Mouse (Mus musculus) embryonic facial prominence, embryonic 13.5 days (tissue): ENCODE measurements at regions not wholly inside any gene's neighbourhood (a gene's known extent, or its start where the extent isn't known, plus 50 kb on each side); places are given as distances from the start of the nearest gene placed in this dataset.

Source experiments
- ATAC-seq: fragments of 200-750 bp; cut with Nextera tagmentation; 2 replicates; pipeline ENCODE4 v1.8.0; 2017; ENCODE audit warnings: low read depth; ENCODE audit not compliant: insufficient number of reproducible peaks, insufficient read depth, low FRiP score, low TSS enrichment
- H3K27ac ChIP-seq: fragments of 300-500 bp; sonication (generic); 2 replicates; pipeline ENCODE4 v1.5.1; 2015; ENCODE audit warnings: moderate library complexity, mild to moderate bottlenecking, inconsistent platforms
- H3K27me3 ChIP-seq: fragments of 300-500 bp; sonication (generic); 2 replicates; pipeline ENCODE4 v1.6.1; 2015; ENCODE audit warnings: mild to moderate bottlenecking, inconsistent platforms
- H3K36me3 ChIP-seq: fragments of 300-500 bp; sonication (generic); 2 replicates; pipeline ENCODE4 v1.6.1; 2015; ENCODE audit warnings: mild to moderate bottlenecking, inconsistent platforms
- H3K4me1 ChIP-seq: fragments of 300-500 bp; sonication (generic); 2 replicates; pipeline ENCODE4 v1.6.1; 2015; ENCODE audit warnings: inconsistent platforms
- H3K4me2 ChIP-seq: fragments of 300-500 bp; sonication (generic); 2 replicates; pipeline ENCODE4 v1.6.1; 2015; ENCODE audit warnings: moderate library complexity, mild to moderate bottlenecking, inconsistent platforms
- H3K4me3 ChIP-seq: fragments of 300-500 bp; sonication (generic); 2 replicates; pipeline ENCODE4 v1.5.1; 2015; ENCODE audit warnings: mild to moderate bottlenecking, inconsistent platforms
- H3K9ac ChIP-seq: fragments of 300-500 bp; sonication (generic); 2 replicates; pipeline ENCODE4 v1.6.1; 2015; ENCODE audit warnings: mild to moderate bottlenecking, inconsistent platforms
- H3K9me3 ChIP-seq: fragments of 300-500 bp; sonication (generic); 2 replicates; pipeline ENCODE4 v1.6.1; 2016; ENCODE audit warnings: inconsistent platforms
- WGBS: fragments of 180-500 bp; shearing (Covaris S2); methylation state at CpG from one replicate; pipeline ENCODE4 v1.1.7; 2015; ENCODE audit warnings: mixed read lengths; 5-methylcytosine and 5-hydroxymethylcytosine counted together

- no peaks in the 10 kb centered on the region for H3K36me3 ChIP-seq
- 37% methylated on average over 14 of the region's 14 CpGs for WGBS
- no peak overlapping the region for H3K27ac ChIP-seq
- H3K4me3 ChIP-seq, result no peak overlapping the region
- H3K9ac ChIP-seq, result no peak overlapping the region
- H3K27me3 ChIP-seq, result no peaks in the 10 kb centered on the region
- ATAC-seq, result no peak
- no peaks in the 10 kb centered on the region for H3K9me3 ChIP-seq
- H3K4me1 ChIP-seq, result peaks cover 16% of the 10 kb centered on the region
- H3K4me2 ChIP-seq, result no peak overlapping the region
These were observed 134.8 kb downstream of the Enc1 start for GRCm38 (mm10) chr13:97375501-97376231.

DNA sequence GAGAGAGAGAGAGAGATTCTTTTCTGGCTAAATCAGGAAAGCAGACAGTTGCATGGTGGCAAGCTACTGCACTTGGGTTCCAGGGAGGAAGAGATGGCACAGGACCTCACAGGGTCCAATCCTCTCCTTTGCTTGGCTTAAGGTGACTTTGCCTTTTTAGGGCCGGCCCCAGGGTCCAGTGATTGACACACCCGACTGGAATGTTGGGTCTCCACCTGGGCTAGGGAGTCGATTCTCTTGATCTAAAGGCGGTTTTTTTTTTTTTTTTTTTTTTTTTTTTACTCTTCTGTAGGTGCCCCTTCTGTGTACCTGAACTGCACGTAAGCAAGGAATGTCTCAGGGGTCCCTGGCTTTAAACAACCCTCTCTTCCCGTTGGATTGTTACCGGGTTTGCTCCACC, 131.4 kb downstream of the Enc1 start:
- 31% methylated on average over 7 of the region's 7 CpGs for WGBS
- Histone ChIP-seq H3K27me3 (no peaks in the 10 kb centered on the region), H3K9ac (no peak overlapping the region), H3K36me3 (no peaks in the 10 kb centered on the region), H3K9me3 (no peaks in the 10 kb centered on the region), H3K4me2 (no peak overlapping the region), H3K4me3 (no peak overlapping the region), H3K27ac (no peak overlapping the region), H3K4me1 (peaks cover 16% of the 10 kb centered on the region)
- ATAC-seq, result no peak

- Histone ChIP-seq H3K9me3 (no peaks in the 10 kb centered on the region), H3K27ac (no peak overlapping the region), H3K4me2 (no peak overlapping the region), H3K4me3 (no peak overlapping the region), H3K27me3 (no peaks in the 10 kb centered on the region), H3K9ac (no peak overlapping the region), H3K36me3 (no peaks in the 10 kb centered on the region), H3K4me1 (peaks cover 12% of the 10 kb centered on the region)
- no peak for ATAC-seq
- WGBS, result 87% methylated on average over 3 of the region's 3 CpGs
These were observed 130.3 kb downstream of the Enc1 start for GRCm38 (mm10) chr13:97371200-97371599.

DNA sequence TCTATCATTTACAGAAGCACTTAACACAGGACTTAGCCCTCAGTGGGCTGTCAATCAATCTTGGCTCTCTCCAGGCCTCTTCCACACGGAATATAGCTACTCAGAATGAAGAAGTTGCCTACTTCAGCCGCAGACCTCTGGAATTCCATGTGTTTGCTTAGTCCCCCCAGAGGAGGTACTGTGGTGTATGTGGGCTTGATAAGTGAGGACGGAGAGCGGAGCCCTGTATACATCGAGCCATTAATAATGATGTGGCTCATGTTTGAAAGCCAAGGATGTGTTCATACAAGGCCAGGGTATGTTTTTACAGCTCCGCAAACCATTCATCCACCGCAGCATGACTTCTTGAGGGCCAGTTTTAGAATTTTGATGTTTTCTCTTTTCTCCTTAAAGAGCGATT, 125.8 kb downstream of the Enc1 start:
- 83% methylated on average over 8 of the region's 8 CpGs for WGBS
- H3K9me3 ChIP-seq, result no peaks in the 10 kb centered on the region
- H3K36me3 ChIP-seq, result no peaks in the 10 kb centered on the region
- ATAC-seq, result no peak
- H3K4me3 ChIP-seq, result no peak overlapping the region
- peaks cover 14% of the 10 kb centered on the region for H3K4me1 ChIP-seq
- H3K27ac ChIP-seq, result no peak overlapping the region
- no peak overlapping the region for H3K4me2 ChIP-seq
- H3K27me3 ChIP-seq, result peaks cover 8% of the 10 kb centered on the region; the same call in 1 of the 2 replicates
- no peak overlapping the region for H3K9ac ChIP-seq

- no peak overlapping the region for H3K4me2 ChIP-seq
- no peaks in the 10 kb centered on the region for H3K36me3 ChIP-seq
- no peaks in the 10 kb centered on the region for H3K9me3 ChIP-seq
- WGBS, result 52% methylated on average over 18 of the region's 18 CpGs
- H3K27ac ChIP-seq, result no peak overlapping the region
- H3K9ac ChIP-seq, result no peak overlapping the region
- peaks cover 8% of the 10 kb centered on the region; the same call in 1 of the 2 replicates for H3K27me3 ChIP-seq
- no peak overlapping the region for H3K4me3 ChIP-seq
- H3K4me1 ChIP-seq, result peaks cover 14% of the 10 kb centered on the region
- ATAC-seq, result no peak
These were observed 124.8 kb downstream of the Enc1 start for GRCm38 (mm10) chr13:97365557-97366244.

GRCm38 (mm10) chr13:97365004-97365403, 124.1 kb downstream of the Enc1 start:
- no peak overlapping the region for H3K27ac ChIP-seq
- H3K36me3 ChIP-seq, result no peaks in the 10 kb centered on the region
- no peaks in the 10 kb centered on the region for H3K9me3 ChIP-seq
- H3K4me2 ChIP-seq, result no peak overlapping the region
- no peak for ATAC-seq
- H3K4me3 ChIP-seq, result no peak overlapping the region
- H3K27me3 ChIP-seq, result peaks cover 8% of the 10 kb centered on the region; the same call in 1 of the 2 replicates
- no peak overlapping the region for H3K9ac ChIP-seq
- WGBS, result 62% methylated on average over 9 of the region's 9 CpGs
- peaks cover 14% of the 10 kb centered on the region for H3K4me1 ChIP-seq

GRCm38 (mm10) chr13:97363765-97364164, 122.9 kb downstream of the Enc1 start:
- H3K4me3 ChIP-seq, result no peak overlapping the region
- H3K9me3 ChIP-seq, result no peaks in the 10 kb centered on the region
- H3K27me3 ChIP-seq, result peaks cover 8% of the 10 kb centered on the region; the same call in 1 of the 2 replicates
- no peak for ATAC-seq
- no peak overlapping the region for H3K27ac ChIP-seq
- H3K9ac ChIP-seq, result no peak overlapping the region
- WGBS, result 70% methylated on average over 5 of the region's 5 CpGs
- H3K4me2 ChIP-seq, result no peak overlapping the region
- peaks cover 14% of the 10 kb centered on the region for H3K4me1 ChIP-seq
- no peaks in the 10 kb centered on the region for H3K36me3 ChIP-seq

DNA sequence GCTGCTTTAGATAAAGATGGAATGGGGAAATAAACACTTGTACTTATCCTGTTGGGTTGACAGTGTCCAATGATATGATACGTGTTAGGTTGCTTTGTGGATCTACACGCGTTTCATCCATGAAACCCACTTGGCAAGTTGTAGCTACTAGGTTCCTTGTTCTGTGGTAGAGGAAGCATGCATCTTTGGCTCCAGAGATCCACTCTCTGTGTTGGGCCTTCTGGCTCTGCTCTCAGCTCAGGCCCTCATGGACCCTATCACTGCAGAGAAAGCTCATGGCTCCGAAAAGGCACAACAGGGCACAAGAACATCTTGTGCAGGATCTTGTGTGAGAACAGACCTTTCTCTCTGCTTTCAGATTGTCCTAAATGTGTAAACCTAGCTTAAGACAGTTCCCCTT, 122.3 kb downstream of the Enc1 start:
- no peak for ATAC-seq
- Histone ChIP-seq H3K9ac (no peak overlapping the region), H3K4me1 (peaks cover 14% of the 10 kb centered on the region), H3K4me3 (no peak overlapping the region), H3K9me3 (no peaks in the 10 kb centered on the region), H3K4me2 (no peak overlapping the region), H3K27ac (no peak overlapping the region), H3K27me3 (peaks cover 8% of the 10 kb centered on the region; the same call in 1 of the 2 replicates), H3K36me3 (no peaks in the 10 kb centered on the region)
- WGBS, result 89% methylated on average over 4 of the region's 4 CpGs

DNA sequence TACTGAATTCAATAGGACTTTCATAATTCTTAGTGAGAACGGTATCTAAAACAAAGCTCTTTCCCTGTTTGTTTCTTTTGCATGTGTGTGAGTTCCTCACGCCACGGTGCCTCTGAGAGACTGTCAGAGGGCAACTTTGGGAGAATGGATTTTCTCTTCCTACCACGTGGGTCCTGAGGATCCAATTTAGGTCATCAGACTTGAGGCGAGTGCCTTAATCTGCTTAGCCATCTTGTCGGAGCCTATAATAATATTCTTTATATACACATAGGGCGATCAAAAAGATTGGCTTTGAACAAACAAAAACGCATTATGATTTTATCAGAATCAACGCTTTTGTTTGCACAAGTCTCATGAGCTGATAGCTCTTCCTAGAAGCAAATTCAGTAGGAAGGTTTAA, 119.6 kb downstream of the Enc1 start:
- H3K9me3 ChIP-seq, result no peaks in the 10 kb centered on the region
- peaks cover 11% of the 10 kb centered on the region for H3K4me1 ChIP-seq
- no peak overlapping the region for H3K9ac ChIP-seq
- H3K4me2 ChIP-seq, result no peak overlapping the region
- 76% methylated on average over 9 of the region's 9 CpGs for WGBS
- no peaks in the 10 kb centered on the region for H3K36me3 ChIP-seq
- H3K27ac ChIP-seq, result no peak overlapping the region
- H3K27me3 ChIP-seq, result peaks cover 8% of the 10 kb centered on the region; the same call in 1 of the 2 replicates
- no peak overlapping the region for H3K4me3 ChIP-seq
- ATAC-seq, result no peak

DNA sequence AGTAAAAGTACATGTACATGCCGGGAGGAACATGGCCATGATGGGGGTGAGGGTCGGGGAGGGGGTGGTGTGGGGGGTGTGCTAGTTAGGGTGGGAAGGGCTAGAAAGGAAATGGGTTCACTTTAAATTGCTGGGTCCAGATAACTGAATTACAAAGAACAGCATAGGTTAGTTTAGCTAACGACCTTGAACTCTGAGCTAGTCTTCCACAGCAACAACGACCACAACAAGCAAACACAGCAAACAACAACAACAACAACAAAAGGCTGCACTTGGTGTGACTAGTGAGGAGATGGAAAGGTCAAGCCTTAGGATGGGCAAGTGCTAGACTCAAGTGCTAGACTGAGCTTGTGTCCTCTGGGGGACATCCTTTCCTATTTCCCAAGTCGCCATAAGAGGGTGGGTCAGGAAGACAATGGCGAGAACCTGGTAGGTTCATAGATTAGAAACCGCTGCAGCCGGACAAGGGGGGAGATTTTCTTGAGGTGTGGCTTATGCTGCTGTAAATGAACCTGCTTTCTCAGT, 117.9 kb downstream of the Enc1 start:
- no peak overlapping the region for H3K9ac ChIP-seq
- H3K27ac ChIP-seq, result no peak overlapping the region
- ATAC-seq, result no peak
- no peaks in the 10 kb centered on the region for H3K36me3 ChIP-seq
- H3K27me3 ChIP-seq, result 0 out of 2 replicates have a peak, but pooled peaks cover 4% of the 10 kb centered on the region
- H3K4me1 ChIP-seq, result no peaks in the 10 kb centered on the region; the same call in 1 of the 2 replicates
- H3K4me2 ChIP-seq, result no peak overlapping the region
- H3K4me3 ChIP-seq, result no peak overlapping the region
- WGBS, result 85% methylated on average over 8 of the region's 8 CpGs
- no peaks in the 10 kb centered on the region for H3K9me3 ChIP-seq

- H3K4me1 ChIP-seq, result no peaks in the 10 kb centered on the region; the same call in 1 of the 2 replicates
- H3K36me3 ChIP-seq, result no peaks in the 10 kb centered on the region
- H3K9ac ChIP-seq, result no peak overlapping the region
- no peak overlapping the region for H3K27ac ChIP-seq
- no peak overlapping the region for H3K4me3 ChIP-seq
- 81% methylated on average over 6 of the region's 6 CpGs for WGBS
- no peaks in the 10 kb centered on the region for H3K9me3 ChIP-seq
- H3K4me2 ChIP-seq, result no peak overlapping the region
- 0 out of 2 replicates have a peak, but pooled peaks cover 6% of the 10 kb centered on the region for H3K27me3 ChIP-seq
- no peak for ATAC-seq
These were observed 117.4 kb downstream of the Enc1 start for GRCm38 (mm10) chr13:97358261-97358660.
